ENCODE assay signal across 19 mouse cellular contexts in the genomic region with DNA sequence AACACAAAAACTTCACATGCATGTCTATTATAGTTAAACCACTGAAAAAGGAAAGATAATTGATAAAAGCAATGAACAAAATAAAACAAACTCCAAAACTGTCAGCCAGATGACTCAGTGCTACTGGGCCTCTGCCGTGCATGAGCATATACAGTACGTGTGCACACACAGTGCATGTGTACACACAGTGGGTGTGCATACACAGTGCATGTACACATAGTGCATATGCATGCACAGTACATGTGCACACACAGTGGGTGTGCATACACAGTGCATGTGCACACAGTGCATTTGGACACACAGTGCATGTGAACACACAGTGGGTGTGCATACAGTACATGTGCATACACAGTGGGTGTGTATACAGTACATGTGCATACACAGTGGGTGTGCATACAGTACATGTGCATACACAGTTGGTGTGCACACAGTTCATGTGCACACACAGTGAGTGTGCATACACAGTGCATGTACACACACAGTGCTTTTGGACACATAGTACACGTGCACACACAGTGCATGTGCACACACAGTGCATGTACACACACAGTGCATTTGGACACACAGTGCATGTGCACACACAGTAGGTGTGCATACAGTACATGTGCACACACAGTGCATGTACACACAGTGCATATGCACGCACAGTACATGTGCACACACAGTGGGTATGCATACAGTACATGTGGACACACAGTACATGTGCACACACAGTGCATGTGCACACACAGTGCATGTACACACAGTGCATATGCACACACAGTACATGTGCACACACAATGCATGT. TPM values are rescaled to one million over a fixed set of nuclear protein-coding genes. Genes with fewer than 3 reads are reported as not detected.
A peak's percentile ranks its signal among the peaks of the same experiment; 100 is the strongest.
DNase-seq lines count a peak whose midpoint lies in the region; ATAC-seq and TF ChIP-seq lines count a peak whose summit lies in the region.
"Had no signal": no experiment of that assay in that cellular context is flagged by ENCODE, and none has a peak within 500 bp of the region (broad histone marks: within the 10 kb centered on the region; RNA-seq: fewer than 3 reads in every experiment).

No protein-coding gene starts in this region.

- no peak for TF ChIP-seq CTCF in hindbrain, postnatal 0 days (IDR thresholded peaks at IDR 0.05; ENCODE audit: low read depth)

- peak; percentile 35; the same call in 1 of the 2 replicates for ATAC-seq in hindbrain, embryonic 14.5 days (ENCODE audit: low FRiP score)
- ATAC-seq in lung, embryonic 16.5 days (ENCODE audit: low read depth): peak; percentile 27; the same call in 1 of the 2 replicates
- peak; percentile 70 for ATAC-seq in embryonic facial prominence, embryonic 12.5 days (ENCODE audit: insufficient number of reproducible peaks, insufficient read depth, low FRiP score, low TSS enrichment)
- ATAC-seq in hindbrain, postnatal 0 days: 0 out of 2 replicates have a peak, but pooled peaks have one; percentile 22
- ATAC-seq: activated CD4-positive, CD25-positive, alpha-beta regulatory T cell, adult 4 months; intestine, embryonic 15.5 days had no signal

- H3K4me3 ChIP-seq in hindbrain, embryonic 14.5 days (replicated peaks; ENCODE audit: low read length): no peak overlapping the region
- no peak overlapping the region for H3K4me3 ChIP-seq in hindbrain, embryonic 10.5 days
- no peak overlapping the region for H3K4me3 ChIP-seq in lung, embryonic 16.5 days (ENCODE audit: low read length)
- H3K4me3 ChIP-seq in embryonic facial prominence, embryonic 12.5 days: no peak overlapping the region
- H3K4me3 ChIP-seq in hindbrain, postnatal 0 days (ENCODE audit: low read length): no peak overlapping the region
- H3K4me3 ChIP-seq: gastrocnemius, adult 2 months; heart, adult 2 months; intestine, embryonic 15.5 days had no signal

- no peak overlapping the region for H3K27ac ChIP-seq in hindbrain, embryonic 14.5 days
- H3K27ac ChIP-seq in hindbrain, embryonic 10.5 days: no peak overlapping the region
- no peak overlapping the region for H3K27ac ChIP-seq in lung, embryonic 16.5 days (ENCODE audit: low read length)
- no peak overlapping the region for H3K27ac ChIP-seq in embryonic facial prominence, embryonic 12.5 days
- H3K27ac ChIP-seq in hindbrain, postnatal 0 days: no peak overlapping the region
- H3K27ac ChIP-seq: gastrocnemius, adult 2 months; heart, adult 2 months; intestine, embryonic 15.5 days had no signal

- DNase-seq in hindbrain, embryonic 14.5 days (ENCODE audit: low spot score): no peak
- no peak for DNase-seq in hindbrain, embryonic 10.5 days (ENCODE audit: low spot score)
- no peak for DNase-seq in lung, adult 18-20 months
- DNase-seq in hindbrain, postnatal 0 days (ENCODE audit: low spot score): no peak
- no peak for DNase-seq in cerebellum, postnatal 25 days
- DNase-seq: adrenal gland, postnatal 36 days; gastrocnemius, adult 2 months; heart, adult 2 months; heart, postnatal 10 days; kidney, postnatal 25 days; layer of hippocampus, postnatal 36 days; lung, postnatal 4 days; thymus, adult 2 months had no signal

- H3K4me1 ChIP-seq in hindbrain, embryonic 14.5 days (replicated peaks; ENCODE audit: control insufficient read depth, insufficient read depth, low read length): 0 out of 2 replicates have a peak, but pooled peaks cover 4% of the 10 kb centered on the region
- H3K4me1 ChIP-seq in hindbrain, embryonic 10.5 days (replicated peaks): peaks cover 8% of the 10 kb centered on the region
- peaks cover 4% of the 10 kb centered on the region; the same call in 1 of the 2 replicates for H3K4me1 ChIP-seq in lung, embryonic 16.5 days (replicated peaks; ENCODE audit: control insufficient read depth, insufficient read depth, low read length)
- no peaks in the 10 kb centered on the region for H3K4me1 ChIP-seq in embryonic facial prominence, embryonic 12.5 days
- H3K4me1 ChIP-seq in hindbrain, postnatal 0 days (ENCODE audit: insufficient read depth, low read length): peaks cover 7% of the 10 kb centered on the region; the same call in 1 of the 2 replicates

- no peak overlapping the region for H3K4me2 ChIP-seq in hindbrain, embryonic 14.5 days (replicated peaks)
- H3K4me2 ChIP-seq in lung, embryonic 16.5 days (ENCODE audit: low read depth, low read length): no peak overlapping the region
- no peak overlapping the region for H3K4me2 ChIP-seq in embryonic facial prominence, embryonic 12.5 days (replicated peaks)
- H3K4me2 ChIP-seq in hindbrain, postnatal 0 days (ENCODE audit: low read depth, low read length): no peak overlapping the region
- H3K4me2 ChIP-seq: intestine, embryonic 15.5 days had no signal

- H3K9me3 ChIP-seq in hindbrain, embryonic 14.5 days (ENCODE audit: control insufficient read depth, low read length): no peaks in the 10 kb centered on the region
- H3K9me3 ChIP-seq in hindbrain, embryonic 10.5 days: no peaks in the 10 kb centered on the region
- no peaks in the 10 kb centered on the region for H3K9me3 ChIP-seq in lung, embryonic 16.5 days (ENCODE audit: control insufficient read depth, low read length)
- H3K9me3 ChIP-seq in embryonic facial prominence, embryonic 12.5 days: no peaks in the 10 kb centered on the region
- H3K9me3 ChIP-seq in hindbrain, postnatal 0 days (ENCODE audit: low read length): no peaks in the 10 kb centered on the region
- H3K9me3 ChIP-seq: intestine, embryonic 15.5 days had no signal

- H3K36me3 ChIP-seq in hindbrain, embryonic 14.5 days (replicated peaks; ENCODE audit: control insufficient read depth, insufficient read depth): no peaks in the 10 kb centered on the region
- no peaks in the 10 kb centered on the region for H3K36me3 ChIP-seq in hindbrain, embryonic 10.5 days
- no peaks in the 10 kb centered on the region for H3K36me3 ChIP-seq in lung, embryonic 16.5 days (ENCODE audit: control insufficient read depth, insufficient read depth, low read length)
- no peaks in the 10 kb centered on the region for H3K36me3 ChIP-seq in embryonic facial prominence, embryonic 12.5 days
- H3K36me3 ChIP-seq in hindbrain, postnatal 0 days (ENCODE audit: insufficient read depth, low read length): no peaks in the 10 kb centered on the region
- H3K36me3 ChIP-seq: intestine, embryonic 15.5 days had no signal

- peaks cover 15% of the 10 kb centered on the region; the same call in 1 of the 2 replicates for H3K27me3 ChIP-seq in hindbrain, embryonic 14.5 days (ENCODE audit: control insufficient read depth, insufficient read depth, low read length)
- peaks cover 28% of the 10 kb centered on the region for H3K27me3 ChIP-seq in hindbrain, embryonic 10.5 days (ENCODE audit: insufficient read depth, poor library complexity, severe bottlenecking)
- peaks cover 6% of the 10 kb centered on the region; the same call in 1 of the 2 replicates for H3K27me3 ChIP-seq in lung, embryonic 16.5 days (ENCODE audit: control insufficient read depth, insufficient read depth, low read depth, low read length)
- peaks cover 25% of the 10 kb centered on the region for H3K27me3 ChIP-seq in embryonic facial prominence, embryonic 12.5 days
- H3K27me3 ChIP-seq in hindbrain, postnatal 0 days (ENCODE audit: insufficient read depth, low read length): no peaks in the 10 kb centered on the region

- WGBS in hindbrain, embryonic 14.5 days: 95% methylated on average over 4 of the region's 4 CpGs
- WGBS in hindbrain, embryonic 10.5 days: 93% methylated on average over 4 of the region's 4 CpGs
- WGBS in lung, embryonic 16.5 days: 82% methylated on average over 4 of the region's 4 CpGs
- WGBS in embryonic facial prominence, embryonic 12.5 days: 84% methylated on average over 4 of the region's 4 CpGs
- 93% methylated on average over 4 of the region's 4 CpGs for WGBS in hindbrain, postnatal 0 days

- H3K9ac ChIP-seq in hindbrain, embryonic 14.5 days: no peak overlapping the region
- H3K9ac ChIP-seq in lung, embryonic 16.5 days (ENCODE audit: low read length): no peak overlapping the region
- H3K9ac ChIP-seq in embryonic facial prominence, embryonic 12.5 days: no peak overlapping the region
- no peak overlapping the region for H3K9ac ChIP-seq in hindbrain, postnatal 0 days (replicated peaks; ENCODE audit: low read length)
- H3K9ac ChIP-seq: intestine, embryonic 15.5 days had no signal

RNA-seq across cellular contexts. Expression of a gene that starts 4.7 kb away (rescaled TPM):
- 55.3 and 62.9 TPM in 2 replicates for polyA plus RNA-seq in hindbrain, embryonic 14.5 days (2014; fragmentation: Nextera tagmentation; extraction: Ambion mirVana)
- 10.9 and 16.0 TPM in 2 replicates for polyA plus RNA-seq in hindbrain, embryonic 10.5 days (2016; fragmentation: Nextera tagmentation; extraction: Ambion mirVana)
- 12.3 and 15.2 TPM in 2 replicates for polyA plus RNA-seq in lung, embryonic 16.5 days (2015; fragmentation: Nextera tagmentation; extraction: Ambion mirVana)
- polyA plus RNA-seq in embryonic facial prominence, embryonic 12.5 days (2016; fragmentation: Nextera tagmentation; extraction: Ambion mirVana): 20.5 and 25.7 TPM in 2 replicates
- total RNA-seq in hindbrain, postnatal 0 days (2014; rRNA removed): 75.5 and 95.2 TPM in 2 replicates
- polyA plus RNA-seq in hindbrain, postnatal 0 days (2015; fragmentation: Nextera tagmentation; extraction: Ambion mirVana): 66.9 and 74.0 TPM in 2 replicates
- polyA plus RNA-seq: activated CD4-positive, CD25-positive, alpha-beta regulatory T cell, adult 4 months had no signal

RNA-seq across cellular contexts. Expression of a gene that starts 9.4 kb away (rescaled TPM):
- polyA plus RNA-seq in hindbrain, embryonic 14.5 days (2014; fragmentation: Nextera tagmentation; extraction: Ambion mirVana): 0.61 and 1.5 TPM in 2 replicates
- polyA plus RNA-seq in hindbrain, embryonic 10.5 days (2016; fragmentation: Nextera tagmentation; extraction: Ambion mirVana): 1.3 TPM in 1 of 2 replicates, not detected in the other
- polyA plus RNA-seq in lung, embryonic 16.5 days (2015; fragmentation: Nextera tagmentation; extraction: Ambion mirVana): 6.2 and 11.3 TPM in 2 replicates
- not detected in 2 replicates for polyA plus RNA-seq in embryonic facial prominence, embryonic 12.5 days (2016; fragmentation: Nextera tagmentation; extraction: Ambion mirVana)
- total RNA-seq in hindbrain, postnatal 0 days (2014; rRNA removed): 1.0 TPM in 1 of 2 replicates, not detected in the other
- polyA plus RNA-seq in hindbrain, postnatal 0 days (2015; fragmentation: Nextera tagmentation; extraction: Ambion mirVana): 0.64 and 0.82 TPM in 2 replicates
- total RNA-seq: adrenal gland, postnatal 36 days; common myeloid progenitor, adult 5-6 weeks; gastrocnemius, adult 2 months; heart, adult 2 months; heart, postnatal 10 days had no signal
- polyA plus RNA-seq: activated CD4-positive, CD25-positive, alpha-beta regulatory T cell, adult 4 months; limb, embryonic 14.5 days had no signal
